Mouse (Mus musculus) CH12.LX (cell line): ENCODE results near the gene Rmnd1.
"Not testable (repeated sequence)": the region's sequence is repeated elsewhere in the genome, so short reads cannot be mapped to it uniquely, and the experiment has no call there.

Source experiments
- CTCF ChIP-seq, 2 experiments: IDR thresholded peaks in 1 of 2; conservative IDR thresholded peaks in 1 of 2; 2 replicates each; pipeline ENCODE4 v1.5.1; 2011 to 2012; ENCODE audit warnings: low read depth in 2 of 2, low read length in 2 of 2, improper control_type of control experiment in 1 of 2, inconsistent platforms in 1 of 2, mild to moderate bottlenecking in 1 of 2, moderate library complexity in 1 of 2
- E2F4 ChIP-seq: IDR thresholded peaks from 2 replicates; pipeline ENCODE4 v1.6.1; 2011; ENCODE audit warnings: low read depth, low read length, improper control_type of control experiment; ENCODE audit not compliant: insufficient replicate concordance
- EP300 ChIP-seq: IDR thresholded peaks from 2 replicates; pipeline ENCODE4 v1.6.1; 2011; ENCODE audit warnings: low read length, improper control_type of control experiment
- MAZ ChIP-seq: IDR thresholded peaks from 2 replicates; pipeline ENCODE4 v1.6.1; 2012; ENCODE audit warnings: low read depth, mild to moderate bottlenecking, inconsistent platforms, low read length, improper control_type of control experiment, moderate library complexity
- MEF2A ChIP-seq: IDR thresholded peaks from 2 replicates; pipeline ENCODE4 v1.6.1; 2014; ENCODE audit warnings: low read depth, mild to moderate bottlenecking, inconsistent platforms, low read length, improper control_type of control experiment, borderline replicate concordance
- MXI1 ChIP-seq: IDR thresholded peaks from 2 replicates; pipeline ENCODE4 v1.6.1; 2011; ENCODE audit warnings: mild to moderate bottlenecking, low read depth, low read length, improper control_type of control experiment
- POLR2A ChIP-seq: IDR thresholded peaks from 2 replicates; pipeline ENCODE4 v1.6.1; 2011; ENCODE audit warnings: low read depth, mild to moderate bottlenecking, improper control_type of control experiment, low read length
- USF2 ChIP-seq: conservative IDR thresholded peaks from 2 replicates; pipeline ENCODE4 v1.6.1; 2011; ENCODE audit warnings: low read depth, low read length, improper control_type of control experiment

- not testable (repeated sequence) for TF ChIP-seq USF2; E2F4; MEF2A; CTCF (conservative IDR thresholded peaks at IDR 0.05 in 1 of 2, IDR thresholded peaks at IDR 0.05 in 1 of 2; ENCODE audit: low read depth in 2 of 2, low read length in 2 of 2); MXI1
- TF ChIP-seq POLR2A (peak; percentile 48; the same call in 1 of the 2 replicates), EP300 (peak; percentile 25; the same call in 1 of the 2 replicates), MAZ (0 out of 2 replicates have a peak, but pooled peaks have one; percentile 16)
These were observed 1.7 kb upstream of the Rmnd1 start for GRCm38 (mm10) chr10:4433871-4434270.
